Mouse (Mus musculus) retina, postnatal 7 days (tissue): ENCODE results near the gene Isg20l2.
"Not testable (repeated sequence)": the region's sequence is repeated elsewhere in the genome, so short reads cannot be mapped to it uniquely, and the experiment has no call there.

Source experiments
- DNase-seq: peaks from one replicate; pipeline ENCODE4 v3.0.0-alpha.2; 2012; ENCODE audit warnings: low read depth, low spot score

Gene Isg20l2

GRCm38 (mm10) chr3:87930078-87930795 lies at the start of gene Isg20l2, which contains the start of gene Rrnad1:
Isg20l2 (plus strand) TSS chr3:87930314.
Rrnad1 (minus strand) TSS chr3:87930717.
- DNase-seq = peak; percentile 96

GRCm38 (mm10) chr3:87884291-87884690 lies 45.8 kb upstream of the Isg20l2 start:
- DNase-seq = no peak

GRCm38 (mm10) chr3:87884708-87885251 lies 45.3 kb upstream of the Isg20l2 start:
- no peak for DNase-seq

- peak; percentile 97 for DNase-seq
These were observed 44.7 kb upstream of the Isg20l2 start, which contains the start of gene Prcc for GRCm38 (mm10) chr3:87885281-87886003. Prcc (minus strand) TSS chr3:87885608.

GRCm38 (mm10) chr3:87886004-87886365 lies 44.1 kb upstream of the Isg20l2 start:
- no peak for DNase-seq

GRCm38 (mm10) chr3:87886416-87886815 lies 43.7 kb upstream of the Isg20l2 start:
- no peak for DNase-seq

- not testable (repeated sequence) for DNase-seq
These were observed 42.7 kb upstream of the Isg20l2 start for GRCm38 (mm10) chr3:87887400-87887799.

GRCm38 (mm10) chr3:87891481-87891880 lies 38.6 kb upstream of the Isg20l2 start:
- DNase-seq = no peak

- DNase-seq = no peak
These were observed 36.7 kb upstream of the Isg20l2 start for GRCm38 (mm10) chr3:87893367-87893905.

- no peak for DNase-seq
These were observed 30.8 kb upstream of the Isg20l2 start for GRCm38 (mm10) chr3:87899266-87899665.

- DNase-seq = no peak
These were observed 30.3 kb upstream of the Isg20l2 start for GRCm38 (mm10) chr3:87899776-87900175.

- no peak for DNase-seq
These were observed 29.0 kb upstream of the Isg20l2 start for GRCm38 (mm10) chr3:87901036-87901624.

- DNase-seq = not testable (repeated sequence)
These were observed 28.2 kb upstream of the Isg20l2 start for GRCm38 (mm10) chr3:87901959-87902358.

- DNase-seq = no peak
These were observed 26.3 kb upstream of the Isg20l2 start for GRCm38 (mm10) chr3:87903821-87904220.

- peak; percentile 85 for DNase-seq
These were observed 24.1 kb upstream of the Isg20l2 start, which contains the start of gene Hdgf for GRCm38 (mm10) chr3:87905880-87906485. Hdgf (plus strand) TSS chr3:87906321.

GRCm38 (mm10) chr3:87906601-87906980 lies 23.5 kb upstream of the Isg20l2 start:
- DNase-seq = peak; percentile 19

GRCm38 (mm10) chr3:87906981-87907857 lies 22.9 kb upstream of the Isg20l2 start:
- no peak for DNase-seq

- DNase-seq = no peak
These were observed 22.2 kb upstream of the Isg20l2 start for GRCm38 (mm10) chr3:87907906-87908305.

- DNase-seq = no peak
These were observed 20.7 kb upstream of the Isg20l2 start for GRCm38 (mm10) chr3:87909381-87909780.

- no peak for DNase-seq
These were observed 20.2 kb upstream of the Isg20l2 start for GRCm38 (mm10) chr3:87909874-87910273.
